Mouse (Mus musculus): Measurements from ENCODE around the gene Bag3. TPM values are rescaled to one million over a fixed set of nuclear protein-coding genes. Genes with fewer than 3 reads are reported as not detected.

Gene Bag3
- total RNA-seq, 2 experiments from 2014 or later = 157 to 160 TPM

DNA sequence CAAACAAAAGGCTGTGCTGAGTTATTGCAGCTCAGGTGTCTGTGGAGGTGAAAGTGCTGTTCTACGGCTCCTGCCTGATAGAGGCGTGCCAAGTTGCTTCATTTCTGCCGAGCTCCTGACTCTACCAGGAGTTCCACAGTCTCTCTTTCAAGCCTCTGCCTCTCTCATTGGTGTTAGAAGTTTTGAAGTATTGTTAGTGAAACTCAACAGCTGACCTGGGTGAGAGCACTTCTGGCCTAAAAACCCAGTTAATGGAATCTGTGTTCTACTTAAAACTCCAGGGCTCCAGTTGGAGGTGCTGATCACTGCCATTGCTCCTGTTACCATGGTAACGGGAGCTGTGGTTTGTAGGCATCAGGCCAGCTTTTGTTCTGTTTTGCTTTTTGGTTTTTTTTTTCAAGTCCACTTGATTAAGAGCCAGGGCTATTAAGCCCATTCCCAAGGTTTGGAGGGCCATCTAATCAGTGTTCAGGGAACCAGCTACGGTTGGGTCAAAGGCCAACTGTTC, 11.6 kb downstream of the Bag3 start:
- DNase-seq = peak; percentile 38 to 39
- intact Hi-C loops (cut with DNase I) = no loop called here

GRCm38 (mm10) chr7:128536074-128536473, 12.7 kb downstream of the Bag3 start:
- intact Hi-C loops (cut with DNase I) = no loop called here
- peak in 1 of 2 experiments; percentile 9 for DNase-seq

GRCm38 (mm10) chr7:128537676-128538075, 14.3 kb downstream of the Bag3 start:
- peak; percentile 71 to 81 for DNase-seq
- intact Hi-C loops (cut with DNase I) = loop anchor here (2.0 kb wide), 1 partner anchor 13 kb away; no protein-coding TSS in a partner anchor

DNA sequence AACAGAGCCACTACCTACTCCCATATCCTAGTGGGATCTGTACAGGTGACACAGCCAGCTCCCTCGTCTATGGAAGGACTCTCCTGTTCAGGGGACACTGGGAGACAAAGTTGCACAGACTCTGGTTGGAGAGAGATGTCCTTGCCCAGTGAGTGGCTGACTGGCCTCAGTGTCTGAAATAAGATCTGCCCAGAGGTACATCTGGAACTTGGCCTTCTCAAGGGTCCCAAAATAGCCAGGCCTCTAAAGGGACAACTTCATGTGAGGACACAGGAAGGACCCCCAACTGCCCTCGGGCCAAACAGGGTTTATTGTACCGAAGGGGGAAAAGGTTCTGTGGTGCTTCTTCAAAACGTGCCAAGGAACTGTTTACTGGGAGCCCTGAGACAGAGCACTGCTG, 14.8 kb downstream of the Bag3 start:
- peak; percentile 43 to 56 for DNase-seq
- intact Hi-C loops (cut with DNase I) = loop anchor here (2.0 kb wide), 1 partner anchor 13 kb away; no protein-coding TSS in a partner anchor

DNA sequence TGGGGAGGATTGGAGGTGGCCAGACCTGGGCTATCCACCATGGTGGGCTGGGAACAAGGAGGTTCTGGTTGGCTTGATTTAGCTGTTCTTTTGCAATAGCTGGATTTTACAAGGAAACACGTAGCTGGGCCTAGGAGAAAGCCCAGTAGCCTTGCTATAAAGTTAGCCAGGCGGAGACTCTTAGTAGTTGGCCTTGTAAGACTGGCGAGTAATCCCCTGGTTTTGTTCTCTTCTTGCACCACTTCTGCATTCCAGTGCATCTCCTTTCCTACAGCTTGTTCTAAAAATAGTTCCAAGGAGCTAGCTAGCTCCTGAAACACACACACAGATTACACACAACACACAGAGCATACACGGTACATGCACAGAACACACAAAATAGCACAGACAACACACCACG, 15.4 kb downstream of the Bag3 start:
- peak; percentile 30 to 35 for DNase-seq
- intact Hi-C loops (cut with DNase I) = loop anchor here (2.0 kb wide), 1 partner anchor 14 kb away; no protein-coding TSS in a partner anchor

DNA sequence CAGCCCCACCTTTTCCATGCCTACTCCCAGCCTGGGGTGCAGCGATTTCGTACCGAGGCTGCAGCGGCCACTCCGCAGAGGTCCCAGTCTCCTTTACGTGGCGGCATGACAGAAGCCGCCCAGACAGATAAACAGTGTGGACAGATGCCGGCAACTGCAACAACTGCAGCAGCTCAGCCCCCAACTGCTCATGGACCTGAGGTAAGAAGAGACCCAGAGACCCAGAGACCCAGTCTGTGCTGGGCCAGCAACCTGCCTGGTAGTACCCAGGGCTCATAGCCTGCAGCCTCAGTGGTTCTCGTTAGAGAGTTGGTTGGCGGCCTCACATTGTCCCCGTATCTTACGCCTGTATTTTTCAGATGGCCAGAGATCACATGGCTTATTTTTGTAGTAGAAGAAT, 16.7 kb downstream of the Bag3 start:
- no peak for DNase-seq
- intact Hi-C loops (cut with DNase I) = no loop called here

DNA sequence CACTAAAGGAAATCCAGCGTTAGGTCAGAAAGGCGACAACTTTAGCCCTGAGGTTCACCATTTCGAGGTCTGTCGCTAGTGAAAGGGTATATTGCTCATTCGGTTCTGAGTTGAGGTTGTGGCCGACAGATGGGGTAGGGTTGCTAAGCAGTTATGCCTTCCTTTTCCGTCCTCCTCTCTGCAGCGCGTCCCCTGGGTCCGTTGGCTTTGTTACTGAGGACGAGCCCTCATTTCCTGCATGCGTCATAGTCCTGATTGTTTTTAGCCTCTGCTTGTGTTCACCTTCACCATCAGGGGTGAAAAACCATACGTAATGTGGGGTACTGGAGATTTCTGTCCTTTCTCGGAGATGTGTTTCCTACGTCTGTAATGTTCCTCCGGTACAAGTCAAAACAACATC, 17.3 kb downstream of the Bag3 start:
- DNase-seq = peak; percentile 47 to 61
- intact Hi-C loops (cut with DNase I) = no loop called here

- intact Hi-C loops (cut with DNase I) = no loop called here
Observed at GRCm38 (mm10) chr7:128541186-128541585, 17.8 kb downstream of the Bag3 start.

GRCm38 (mm10) chr7:128541771-128542170, 18.4 kb downstream of the Bag3 start:
- intact Hi-C loops (cut with DNase I) = no loop called here
- DNase-seq = peak in 1 of 2 experiments; percentile 14

More at GRCm38 (mm10) chr7:128541186-128541585, 17.8 kb downstream of the Bag3 start:
- peak; percentile 45 to 52 for DNase-seq

DNA sequence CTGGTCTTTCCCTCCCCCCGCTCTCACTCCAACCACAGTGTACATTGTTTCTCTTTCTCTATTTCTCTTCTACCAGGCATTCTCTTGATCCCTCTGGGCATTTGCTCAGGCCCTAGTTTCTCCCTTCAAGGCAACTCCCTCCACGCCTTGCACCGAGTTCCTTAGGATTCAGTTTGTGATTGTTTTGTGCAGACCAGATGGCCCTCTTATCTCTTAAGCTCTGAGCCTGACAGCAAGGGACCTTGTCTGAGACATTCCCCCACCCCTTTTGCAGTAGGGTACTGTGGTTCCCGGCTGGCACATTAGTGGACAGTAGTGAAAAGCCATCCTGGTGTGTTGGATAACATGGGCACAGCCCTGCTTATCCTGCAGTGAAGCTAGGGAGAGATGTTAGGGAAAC, 19.1 kb downstream of the Bag3 start:
- intact Hi-C loops (cut with DNase I) = no loop called here
- DNase-seq = peak in 1 of 2 experiments; percentile 16

DNA sequence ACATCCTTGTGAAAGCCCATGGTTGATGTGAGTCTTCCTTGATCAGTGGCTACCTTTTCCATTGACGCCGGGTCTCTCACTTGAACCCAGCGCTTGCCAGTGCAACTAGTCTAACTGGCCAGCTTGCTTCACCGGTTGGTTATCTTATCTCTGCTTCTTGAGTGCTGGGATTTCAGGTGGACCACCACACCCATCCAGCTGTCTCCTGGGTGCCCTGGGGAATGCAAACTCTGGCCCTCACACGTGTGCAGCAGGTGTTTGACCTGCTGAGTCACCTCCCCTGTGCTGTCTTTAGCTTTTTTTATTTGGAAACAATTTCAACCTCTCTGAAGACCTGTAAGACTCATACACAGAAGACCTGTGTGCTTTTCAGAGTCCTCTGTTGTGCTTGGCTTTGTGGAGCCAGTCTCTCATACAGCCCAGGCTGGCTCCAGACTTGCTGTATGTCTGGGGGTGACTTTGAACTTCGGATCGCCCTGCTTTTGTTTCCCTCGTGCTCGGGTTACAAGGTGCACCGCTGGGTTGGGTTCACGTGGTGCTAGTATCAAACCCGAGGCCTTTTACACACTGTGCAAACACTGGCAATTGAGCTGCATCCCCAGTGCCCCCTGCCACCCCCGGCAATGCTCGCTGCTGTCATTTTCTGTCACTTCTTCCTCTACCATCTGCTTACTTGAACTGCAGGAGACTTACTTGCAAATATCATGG, 19.9 kb downstream of the Bag3 start:
- no peak for DNase-seq
- intact Hi-C loops (cut with DNase I) = no loop called here

- intact Hi-C loops (cut with DNase I) = no loop called here
- DNase-seq = no peak
Observed at GRCm38 (mm10) chr7:128543961-128544360, 20.5 kb downstream of the Bag3 start.

DNA sequence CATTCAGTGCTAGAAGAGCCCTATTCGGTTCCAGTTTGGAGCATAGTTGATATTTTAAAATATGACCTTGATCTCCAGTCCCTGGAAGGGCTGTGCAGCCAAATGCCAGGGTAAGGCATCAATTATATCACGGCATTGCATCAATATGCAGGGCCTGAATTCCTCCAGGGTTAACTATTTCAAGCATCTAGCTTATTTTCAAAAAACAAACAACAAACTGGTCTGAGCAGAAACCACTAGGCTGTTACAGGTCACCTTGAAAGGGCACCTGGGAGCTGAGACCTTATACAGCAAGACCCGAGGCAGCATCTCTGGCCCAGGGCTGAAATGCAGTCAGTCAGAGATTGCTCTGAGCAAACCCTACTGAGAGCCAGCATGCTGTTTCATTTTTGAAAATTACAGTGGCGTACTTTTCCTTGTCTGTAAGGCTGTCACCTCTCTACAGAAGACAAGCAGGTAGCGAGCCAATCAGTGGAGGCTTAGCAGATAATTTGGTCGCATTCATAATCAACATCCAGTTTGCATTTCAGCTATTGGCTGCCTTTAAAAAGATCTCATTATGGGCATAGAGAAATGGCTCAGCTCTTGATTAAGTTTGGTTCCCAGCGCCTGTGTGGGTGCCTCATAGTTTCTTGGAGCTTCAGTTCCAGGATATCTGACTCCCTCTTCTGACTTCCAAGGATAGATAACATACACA, 21.3 kb downstream of the Bag3 start:
- intact Hi-C loops (cut with DNase I) = no loop called here
- DNase-seq = no peak

DNA sequence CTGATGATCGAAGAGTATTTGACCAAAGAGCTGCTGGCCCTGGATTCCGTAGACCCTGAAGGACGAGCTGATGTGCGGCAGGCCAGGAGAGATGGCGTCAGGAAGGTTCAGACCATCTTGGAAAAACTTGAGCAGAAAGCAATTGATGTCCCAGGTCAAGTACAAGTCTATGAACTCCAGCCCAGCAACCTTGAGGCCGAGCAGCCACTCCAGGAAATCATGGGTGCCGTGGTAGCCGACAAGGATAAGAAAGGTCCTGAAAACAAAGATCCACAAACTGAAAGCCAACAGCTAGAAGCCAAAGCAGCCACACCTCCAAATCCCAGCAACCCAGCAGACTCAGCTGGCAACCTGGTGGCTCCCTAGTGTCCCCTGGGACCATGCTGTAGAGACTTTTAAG, 22.6 kb downstream of the Bag3 start:
- intact Hi-C loops (cut with DNase I) = no loop called here
- no peak for DNase-seq

- intact Hi-C loops (cut with DNase I) = no loop called here
- DNase-seq = peak; percentile 81 to 84
Observed at GRCm38 (mm10) chr7:128549137-128549536, 25.7 kb downstream of the Bag3 start.

DNA sequence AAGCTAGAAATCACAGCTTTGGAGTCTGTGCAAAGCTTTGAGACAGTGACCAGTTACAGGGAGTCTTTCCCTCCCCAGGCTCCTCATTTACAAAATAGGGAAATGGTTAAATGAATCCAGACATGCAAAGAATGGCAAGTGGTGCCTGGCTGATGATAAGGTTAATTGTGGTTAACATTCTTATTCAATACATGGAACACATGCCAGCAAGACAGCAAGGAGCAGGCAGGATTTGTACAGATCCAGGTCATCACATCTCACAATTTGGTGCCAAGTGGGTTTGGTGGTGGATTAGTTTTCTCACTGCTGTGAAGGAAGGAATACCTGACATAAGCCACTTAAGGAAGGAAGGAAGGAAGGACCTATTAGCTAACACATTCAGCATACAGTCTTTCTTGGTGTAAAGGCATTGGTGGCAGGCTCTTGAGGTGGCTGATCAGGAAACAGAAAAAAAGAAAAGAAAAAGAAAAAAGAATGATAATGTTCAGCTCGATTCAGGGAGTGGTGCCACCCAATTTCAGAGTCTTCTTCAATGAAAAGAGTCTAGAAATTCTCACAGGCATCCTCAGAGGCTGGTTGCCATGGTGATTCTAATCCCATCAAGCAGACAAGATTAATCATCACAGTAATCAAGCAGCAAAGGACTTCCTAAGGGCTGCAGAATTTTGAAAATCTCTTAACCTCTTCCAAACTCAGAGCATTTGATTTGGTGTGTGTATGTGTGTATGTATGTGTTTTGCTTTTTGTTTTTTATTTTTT, 27.1 kb downstream of the Bag3 start:
- intact Hi-C loops (cut with DNase I) = no loop called here
- DNase-seq = no peak

- DNase-seq = no peak
- intact Hi-C loops (cut with DNase I) = no loop called here
Observed at GRCm38 (mm10) chr7:128551087-128551457, 27.7 kb downstream of the Bag3 start.

DNA sequence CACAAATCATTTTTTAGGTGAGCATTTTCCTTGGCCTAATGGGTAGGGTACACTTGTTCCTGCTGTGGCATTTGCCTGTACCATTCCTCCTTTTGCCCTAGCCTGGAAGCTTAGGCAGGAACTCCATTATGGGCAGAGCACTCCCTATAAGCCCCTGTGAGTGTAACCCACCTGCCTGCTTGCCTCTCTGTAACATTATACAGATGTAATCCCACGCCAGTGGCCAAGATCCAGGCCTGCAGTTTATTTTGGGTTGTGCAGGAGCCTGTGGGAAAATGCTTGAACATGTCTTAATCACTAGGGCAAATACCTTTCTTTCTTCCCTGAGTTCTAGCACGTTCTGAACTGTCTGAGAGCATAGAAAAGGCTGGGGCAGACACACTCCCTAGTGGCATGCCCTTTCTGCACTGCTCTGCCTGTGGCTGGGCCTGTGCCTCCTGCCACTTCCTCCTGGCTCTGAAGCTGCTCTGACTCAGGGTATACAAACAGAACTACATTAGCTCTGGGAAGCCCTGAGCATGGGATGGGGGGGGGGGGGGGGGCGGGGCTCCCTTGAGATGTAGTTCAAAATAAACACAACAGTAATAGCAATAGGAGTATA, 29.8 kb downstream of the Bag3 start:
- intact Hi-C loops (cut with DNase I) = no loop called here
- DNase-seq = peak in 1 of 2 experiments; percentile 13

- intact Hi-C loops (cut with DNase I) = no loop called here
- no peak for DNase-seq
Observed at GRCm38 (mm10) chr7:128554502-128554901, 31.1 kb downstream of the Bag3 start.

- no peak for DNase-seq
- intact Hi-C loops (cut with DNase I) = no loop called here
Observed at GRCm38 (mm10) chr7:128555141-128555750, 31.8 kb downstream of the Bag3 start.
